Mouse (Mus musculus) liver, adult 2 months (tissue): ENCODE measurements at regions not wholly inside any gene's neighbourhood (a gene's known extent, or its start where the extent isn't known, plus 50 kb on each side); places are given as distances from the start of the nearest gene placed in this dataset.

Experiments
- CTCF ChIP-seq: fragments of 200-500 bp; IDR thresholded peaks from 2 replicates; pipeline ENCODE4 v1.5.1; 2011; ENCODE audit warnings: low read depth, low read length, control low read depth
- POLR2A ChIP-seq: fragments of 200-500 bp; IDR thresholded peaks from 2 replicates; pipeline ENCODE4 v1.6.1; 2011; ENCODE audit warnings: low read length, control low read depth; ENCODE audit not compliant: insufficient read depth; ENCODE audit errors: extremely low read depth

DNA sequence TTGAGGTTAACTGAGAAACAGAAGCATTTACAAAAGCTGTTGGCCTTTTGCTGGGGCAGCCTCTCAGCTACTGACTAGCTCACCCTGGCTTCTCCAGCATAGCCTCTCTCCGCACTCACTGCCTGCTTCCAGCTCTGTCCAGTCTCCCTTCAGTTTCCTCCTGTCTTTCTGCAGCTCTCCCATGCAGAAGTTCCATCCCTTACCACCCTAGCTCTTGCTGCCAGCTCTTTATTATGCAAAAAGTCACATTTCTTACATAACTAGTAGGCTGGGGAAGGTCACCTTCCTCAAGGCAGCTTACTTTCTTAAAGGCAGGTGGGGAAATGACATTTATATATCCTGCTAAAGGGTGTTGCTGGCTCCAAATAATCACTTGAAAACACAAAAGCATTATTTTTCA lies 91.1 kb upstream of the Prok2 start:
- TF ChIP-seq CTCF (no peak), POLR2A (no peak)
